Mouse (Mus musculus) G1E (cell line): Measurements from ENCODE around the gene Cenpv.

Experiments
- CTCF ChIP-seq: IDR thresholded peaks from 2 replicates; pipeline ENCODE4 v1.5.1; 2012; ENCODE audit warnings: low read depth, low read length, inconsistent platforms, mixed read lengths
- GATA1 ChIP-seq: IDR thresholded peaks from 2 replicates; pipeline ENCODE4 v1.6.1; 2012; ENCODE audit warnings: borderline replicate concordance, low read length, inconsistent platforms, mixed read lengths
- TAL1 ChIP-seq: conservative IDR thresholded peaks from 2 replicates; pipeline ENCODE4 v1.6.1; 2012; ENCODE audit warnings: low read depth, low read length, inconsistent platforms, mixed read lengths

- TF ChIP-seq CTCF (no peak), TAL1 (no peak), GATA1 (no peak)
These were observed 59.5 kb downstream of the Cenpv start for GRCm38 (mm10) chr11:62479581-62479980.
